Mouse (Mus musculus) neural tube, embryonic 11.5 days (tissue): ENCODE data around the gene Cyp4f17. TPM values are rescaled to one million over a fixed set of nuclear protein-coding genes. Genes with fewer than 3 reads are reported as not detected.
"Not testable (repeated sequence)": the region's sequence is repeated elsewhere in the genome, so short reads cannot be mapped to it uniquely, and the experiment has no call there.

Source experiments
- ATAC-seq: fragments of 200-750 bp; cut with Nextera tagmentation; 2 replicates; pipeline ENCODE4 v1.8.0; 2017; ENCODE audit warnings: moderate number of reproducible peaks, mild to moderate bottlenecking, moderate TSS enrichment, moderate library complexity; ENCODE audit not compliant: insufficient read depth, low FRiP score, low TSS enrichment
- DNase-seq: peaks from one replicate; pipeline ENCODE4 v3.0.0-alpha.2; 2015; ENCODE audit warnings: low spot score
- H3K27ac ChIP-seq: fragments of 300-500 bp; sonication (generic); 2 replicates; pipeline ENCODE4 v1.5.1; 2014; ENCODE audit warnings: low read depth, mild to moderate bottlenecking, low read length
- H3K27me3 ChIP-seq: fragments of 300-500 bp; sonication (generic); 2 replicates; pipeline ENCODE4 v1.6.1; 2014; ENCODE audit warnings: mild to moderate bottlenecking, low read length, mixed read lengths; ENCODE audit not compliant: control insufficient read depth, insufficient read depth
- H3K36me3 ChIP-seq: fragments of 300-500 bp; sonication (generic); 2 replicates; pipeline ENCODE4 v1.6.1; 2014; ENCODE audit warnings: mild to moderate bottlenecking, low read length, moderate library complexity, mixed read lengths; ENCODE audit not compliant: control insufficient read depth, insufficient read depth
- H3K4me1 ChIP-seq: fragments of 300-500 bp; sonication (generic); 2 replicates; pipeline ENCODE4 v1.6.1; 2014; ENCODE audit warnings: low read length, mixed read lengths; ENCODE audit not compliant: control insufficient read depth, insufficient read depth
- H3K4me2 ChIP-seq: fragments of 300-500 bp; sonication (generic); 2 replicates; pipeline ENCODE4 v1.6.1; 2014; ENCODE audit warnings: low read depth, mild to moderate bottlenecking, moderate library complexity
- H3K4me3 ChIP-seq: fragments of 300-500 bp; sonication (generic); 2 replicates; pipeline ENCODE4 v1.5.1; 2014; ENCODE audit warnings: low read depth, low read length
- H3K9ac ChIP-seq: fragments of 300-500 bp; sonication (generic); 2 replicates; pipeline ENCODE4 v1.6.1; 2014; ENCODE audit warnings: mild to moderate bottlenecking, low read length
- H3K9me3 ChIP-seq: fragments of 300-500 bp; sonication (generic); 2 replicates; pipeline ENCODE4 v1.6.1; 2016; ENCODE audit warnings: low read length; ENCODE audit not compliant: control insufficient read depth
- WGBS: fragments of 180-500 bp; shearing (Covaris S2); extraction: QIAGEN DNeasy Blood & Tissue Kit; methylation state at CpG from one replicate; pipeline ENCODE4 v1.1.7; 2014; 5-methylcytosine and 5-hydroxymethylcytosine counted together
- polyA plus RNA-seq: library from polyadenylated mRNA; unstranded; fragments of >200 nt; fragmentation: Nextera tagmentation; extraction: Ambion mirVana; gene quantifications from 2 replicates; pipeline ENCODE4 v1.2.1, GENCODE M21; 2014

Gene Cyp4f17
- polyA plus RNA-seq, 1 experiment from 2014 or later: 6.6 TPM

DNA sequence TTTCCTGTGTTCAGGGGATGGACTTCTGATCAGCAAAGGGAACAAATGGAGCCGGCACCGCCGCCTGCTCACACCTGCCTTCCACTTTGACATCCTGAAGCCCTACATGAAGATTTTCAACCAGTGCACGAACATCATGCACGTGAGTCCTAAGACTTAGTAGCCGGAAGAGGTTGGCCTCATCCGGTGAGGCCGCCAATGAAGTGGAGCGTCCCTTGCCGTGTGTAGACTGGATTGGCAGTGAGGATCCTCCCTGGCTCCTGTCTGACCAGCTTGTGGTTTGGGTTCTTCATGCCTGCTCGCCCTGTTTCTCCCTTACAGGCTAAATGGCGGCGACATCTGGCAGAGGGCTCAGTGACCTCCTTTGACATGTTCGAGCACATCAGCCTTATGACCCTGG lies 24.1 kb upstream of the Cyp4f17 start:
- Histone ChIP-seq H3K27ac (no peak overlapping the region), H3K27me3 (no peaks in the 10 kb centered on the region), H3K9ac (no peak overlapping the region), H3K4me3 (no peak overlapping the region), H3K36me3 (no peaks in the 10 kb centered on the region), H3K9me3 (no peaks in the 10 kb centered on the region), H3K4me2 (no peak overlapping the region), H3K4me1 (no peaks in the 10 kb centered on the region)
- no peak for ATAC-seq
- WGBS: 72% methylated on average over 14 of the region's 14 CpGs
- DNase-seq: no peak

- DNase-seq (peak; percentile 68), ATAC-seq (0 out of 2 replicates have a peak, but pooled peaks have one; percentile 50)
- Histone ChIP-seq H3K4me1 (no peaks in the 10 kb centered on the region), H3K27me3 (no peaks in the 10 kb centered on the region), H3K27ac (no peak overlapping the region), H3K9ac (no peak overlapping the region), H3K36me3 (no peaks in the 10 kb centered on the region), H3K9me3 (no peaks in the 10 kb centered on the region), H3K4me3 (no peak overlapping the region), H3K4me2 (no peak overlapping the region)
- WGBS: 20% methylated on average over 18 of the region's 18 CpGs
Measured at GRCm38 (mm10) chr17:32483200-32483599, 22.6 kb upstream of the Cyp4f17 start.

GRCm38 (mm10) chr17:32492349-32492980 lies 13.4 kb upstream of the Cyp4f17 start:
- H3K9ac ChIP-seq: peak overlapping the region; percentile 19
- WGBS: 6% methylated on average over 30 of the region's 30 CpGs

DNA sequence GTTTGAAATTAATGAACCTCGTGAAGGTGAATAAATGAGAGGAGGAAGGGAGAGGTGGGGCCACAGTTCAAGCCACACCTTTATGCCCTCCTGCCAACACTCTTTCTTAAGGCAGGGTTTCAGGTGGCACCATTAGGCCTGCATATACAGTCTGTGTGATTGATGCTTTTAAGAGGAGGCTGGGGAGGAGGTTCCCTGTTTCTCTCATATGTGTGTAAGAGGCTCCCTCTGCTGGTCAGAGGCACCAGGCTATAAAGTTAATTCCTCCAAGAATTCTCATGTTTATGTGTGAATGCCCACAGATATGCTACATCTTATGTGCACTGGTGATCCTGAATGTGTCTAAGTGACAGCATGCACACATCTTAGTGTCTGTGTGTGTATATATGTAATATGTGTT lies 11.2 kb upstream of the Cyp4f17 start:
- no peaks in the 10 kb centered on the region for H3K4me1 ChIP-seq
- no peaks in the 10 kb centered on the region for H3K9me3 ChIP-seq
- H3K9ac ChIP-seq: no peak overlapping the region
- no peak overlapping the region for H3K27ac ChIP-seq
- WGBS: 64% methylated on average over 1 of the region's 1 CpGs
- no peak overlapping the region for H3K4me2 ChIP-seq
- no peak for ATAC-seq
- H3K27me3 ChIP-seq: 0 out of 2 replicates have a peak, but pooled peaks cover 5% of the 10 kb centered on the region
- no peak overlapping the region for H3K4me3 ChIP-seq
- DNase-seq: peak; percentile 50
- no peaks in the 10 kb centered on the region for H3K36me3 ChIP-seq

More at GRCm38 (mm10) chr17:32492349-32492980, 13.4 kb upstream of the Cyp4f17 start:
- 0 out of 2 replicates have a peak, but pooled peaks cover 5% of the 10 kb centered on the region for H3K27me3 ChIP-seq
- ATAC-seq (peak; percentile 60; the same call in 1 of the 2 replicates), DNase-seq (peak; percentile 55)
- H3K4me2 ChIP-seq: peak overlapping the region; percentile 43
- H3K4me1 ChIP-seq: no peaks in the 10 kb centered on the region
- no peaks in the 10 kb centered on the region for H3K36me3 ChIP-seq
- H3K9me3 ChIP-seq: no peaks in the 10 kb centered on the region
- peak overlapping the region; percentile 17; the same call in 1 of the 2 replicates for H3K4me3 ChIP-seq
- no peak overlapping the region for H3K27ac ChIP-seq

DNA sequence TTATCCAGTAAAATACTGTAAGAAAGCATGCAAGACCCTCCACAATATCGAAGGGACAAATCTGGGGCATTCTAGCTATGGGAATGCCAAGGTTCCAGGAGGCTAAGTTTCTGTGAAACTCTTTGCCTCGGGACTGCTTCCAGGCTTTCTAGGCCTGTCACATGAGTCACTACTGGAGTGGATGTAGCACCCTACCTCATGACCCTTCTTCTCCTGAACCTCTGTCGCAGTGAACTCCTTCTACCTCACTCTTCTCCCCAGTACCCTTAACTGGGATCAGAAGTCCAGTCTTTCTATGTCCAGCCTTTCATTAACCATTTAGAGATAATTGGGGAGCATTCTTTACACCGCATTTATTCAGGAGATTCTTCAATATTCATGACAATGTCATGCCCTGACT lies 5.3 kb upstream of the Cyp4f17 start:
- H3K9me3 ChIP-seq, H3K4me2 ChIP-seq, ATAC-seq, H3K27ac ChIP-seq, H3K9ac ChIP-seq, H3K36me3 ChIP-seq, H3K27me3 ChIP-seq, DNase-seq, H3K4me3 ChIP-seq, H3K4me1 ChIP-seq: not testable (repeated sequence)
- WGBS: 86% methylated on average over 4 of the region's 4 CpGs

DNA sequence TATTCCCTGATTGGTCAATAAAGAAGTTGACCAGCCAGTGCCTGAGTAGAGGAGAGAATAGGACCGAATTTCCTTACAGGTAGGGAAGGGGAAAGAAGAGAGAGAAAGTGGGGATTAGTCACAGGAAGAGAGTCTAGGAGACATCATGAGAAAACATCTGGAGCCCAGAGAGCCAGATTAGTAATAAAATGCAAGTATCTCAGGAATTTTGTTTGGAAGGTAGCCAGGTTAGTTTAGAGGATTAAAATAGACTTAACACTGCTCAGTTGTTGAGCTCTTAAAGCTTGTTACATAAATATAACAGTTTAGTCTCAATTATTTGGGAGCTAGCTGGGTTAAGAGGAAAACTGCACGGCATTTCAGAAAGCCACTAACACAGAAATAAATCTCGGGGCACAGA lies 4.8 kb upstream of the Cyp4f17 start:
- Histone ChIP-seq H3K9ac (no peak overlapping the region), H3K9me3 (no peaks in the 10 kb centered on the region), H3K27me3 (no peaks in the 10 kb centered on the region), H3K4me2 (no peak overlapping the region), H3K4me3 (no peak overlapping the region), H3K36me3 (no peaks in the 10 kb centered on the region), H3K27ac (no peak overlapping the region), H3K4me1 (peaks cover 6% of the 10 kb centered on the region; the same call in 1 of the 2 replicates)
- no peak for ATAC-seq
- no peak for DNase-seq
- 76% methylated on average over 3 of the region's 3 CpGs for WGBS

DNA sequence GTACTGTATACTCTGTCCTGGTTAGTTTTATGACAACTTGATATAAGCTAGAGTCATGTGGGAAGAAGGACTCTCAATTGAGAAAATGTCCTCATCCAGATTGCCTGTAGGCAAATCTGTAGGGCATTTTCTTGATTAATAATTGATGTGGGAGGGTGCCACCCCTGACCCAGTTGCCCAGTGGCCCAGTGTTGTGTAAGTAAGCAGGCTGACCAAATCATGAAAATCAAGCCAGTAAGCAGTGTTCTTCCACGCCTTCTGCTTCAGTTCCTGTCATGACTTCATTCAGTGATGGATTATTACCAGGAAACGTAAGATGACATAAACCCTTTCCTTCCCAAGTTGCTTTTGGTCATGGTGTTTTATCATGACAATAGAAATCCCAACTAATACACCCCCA lies 2.7 kb upstream of the Cyp4f17 start:
- no peaks in the 10 kb centered on the region for H3K9me3 ChIP-seq
- no peaks in the 10 kb centered on the region for H3K36me3 ChIP-seq
- H3K4me1 ChIP-seq: peaks cover 6% of the 10 kb centered on the region; the same call in 1 of the 2 replicates
- H3K4me3 ChIP-seq: no peak overlapping the region
- no peak overlapping the region for H3K27ac ChIP-seq
- no peak for ATAC-seq
- H3K9ac ChIP-seq: no peak overlapping the region
- 84% methylated on average over 2 of the region's 2 CpGs for WGBS
- DNase-seq: no peak
- no peaks in the 10 kb centered on the region for H3K27me3 ChIP-seq
- no peak overlapping the region for H3K4me2 ChIP-seq

DNA sequence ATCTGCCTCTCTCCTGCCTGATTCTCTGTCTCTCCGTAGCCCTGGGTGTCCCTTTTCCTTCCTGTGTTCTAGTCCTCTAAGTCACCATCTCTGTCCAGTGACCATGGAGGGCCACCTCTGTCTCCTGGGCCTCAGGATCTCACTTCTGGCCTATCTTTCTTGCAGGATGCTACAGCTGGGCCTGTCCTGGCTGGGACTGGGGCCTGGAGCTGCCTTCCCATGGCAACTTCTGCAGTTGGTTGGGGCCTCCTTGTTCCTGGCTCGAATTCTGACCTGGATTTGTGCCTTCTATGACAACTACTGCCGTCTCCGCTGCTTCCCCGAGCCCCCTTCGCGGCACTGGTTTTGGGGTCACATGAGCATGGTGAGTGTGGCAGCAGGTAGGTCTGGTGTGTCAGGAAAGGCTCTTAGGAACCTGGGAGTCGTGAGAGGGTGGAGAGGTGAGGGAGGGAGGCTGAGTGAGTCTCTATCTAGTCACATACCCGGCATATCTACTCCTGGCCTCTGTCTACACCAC lies 937 bp downstream of the Cyp4f17 start:
- ATAC-seq: 0 out of 2 replicates have a peak, but pooled peaks have one; percentile 48
- H3K36me3 ChIP-seq: no peaks in the 10 kb centered on the region
- H3K4me3 ChIP-seq: peak overlapping the region; percentile 45
- peak overlapping the region; percentile 45; the same call in 1 of the 2 replicates for H3K27ac ChIP-seq
- H3K9ac ChIP-seq: peak overlapping the region; percentile 62
- peak overlapping the region; percentile 88 for H3K4me2 ChIP-seq
- peaks cover 6% of the 10 kb centered on the region; the same call in 1 of the 2 replicates for H3K4me1 ChIP-seq
- no peak for DNase-seq
- H3K9me3 ChIP-seq: no peaks in the 10 kb centered on the region
- no peaks in the 10 kb centered on the region for H3K27me3 ChIP-seq
- WGBS: 44% methylated on average over 9 of the region's 9 CpGs

DNA sequence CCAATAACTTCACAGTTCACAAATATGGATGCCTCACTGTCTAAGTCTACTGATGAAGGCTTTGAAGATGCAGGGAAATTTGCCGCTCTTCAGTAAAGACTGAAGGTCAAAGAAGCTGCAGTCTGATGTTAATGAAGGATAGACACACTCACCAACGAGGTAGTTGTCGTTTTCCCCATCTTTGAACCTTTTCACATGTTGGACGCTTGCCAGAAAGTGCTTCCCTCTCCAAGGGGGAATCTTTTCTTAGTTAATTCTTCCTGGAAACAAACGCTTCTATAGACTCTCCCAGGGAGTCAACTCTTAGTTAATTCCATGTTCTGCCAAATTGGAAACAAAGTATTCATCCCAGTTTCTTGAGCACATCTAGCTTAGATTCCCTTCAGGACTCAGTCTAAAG lies 10.3 kb downstream of the Cyp4f17 start:
- Histone ChIP-seq H3K4me2 (no peak overlapping the region), H3K4me3 (no peak overlapping the region), H3K4me1 (no peaks in the 10 kb centered on the region), H3K9ac (no peak overlapping the region), H3K27ac (no peak overlapping the region), H3K27me3 (no peaks in the 10 kb centered on the region), H3K36me3 (no peaks in the 10 kb centered on the region), H3K9me3 (no peaks in the 10 kb centered on the region)
- WGBS: 84% methylated on average over 5 of the region's 5 CpGs
- ATAC-seq: no peak
- DNase-seq: no peak
